Mouse (Mus musculus): ENCODE data around the gene Iqcd. TPM values are rescaled to one million over a fixed set of nuclear protein-coding genes. Genes with fewer than 3 reads are reported as not detected.
A peak's percentile ranks its signal among the peaks of the same experiment; 100 is the strongest.

Iqcd gene
- total RNA-seq (2021), result under 1 TPM in 1 of 2 experiments, not detected in 1; 0.13 TPM
- long read RNA-seq, experiment 1, result 0 reads
- long read RNA-seq, experiment 2, result 0 reads

- intact Hi-C loops (cut with DNase I; ENCODE audit: low total_unique reads), result no loop called here
Observed at GRCm38 (mm10) chr5:120588569-120589094, at the start of gene Iqcd, which contains the start of gene Tpcn1. Gene Iqcd (plus strand): TSS chr5:120589016. Gene Tpcn1 (minus strand): TSS chr5:120588673.

GRCm38 (mm10) chr5:120548236-120548850 lies 40.5 kb upstream of the Iqcd start:
- DNase-seq, result no peak
- intact Hi-C loops (cut with DNase I; ENCODE audit: low total_unique reads), result no loop called here

More at GRCm38 (mm10) chr5:120588569-120589094, at the start of gene Iqcd, which contains the start of gene Tpcn1:
- DNase-seq, result peak; percentile 100

- intact Hi-C loops (cut with DNase I; ENCODE audit: low total_unique reads), result no loop called here
- no peak for DNase-seq
Observed at GRCm38 (mm10) chr5:120550137-120550536, 38.7 kb upstream of the Iqcd start.

GRCm38 (mm10) chr5:120550673-120551072 lies 38.1 kb upstream of the Iqcd start:
- no peak for DNase-seq
- intact Hi-C loops (cut with DNase I; ENCODE audit: low total_unique reads), result no loop called here

GRCm38 (mm10) chr5:120555871-120556270 lies 32.9 kb upstream of the Iqcd start:
- no peak for DNase-seq
- intact Hi-C loops (cut with DNase I; ENCODE audit: low total_unique reads), result loop anchor here (5.0 kb wide), 2 partner anchors 34 to 46 kb away; no protein-coding TSS in a partner anchor

GRCm38 (mm10) chr5:120558041-120558440 lies 30.8 kb upstream of the Iqcd start:
- DNase-seq, result no peak
- intact Hi-C loops (cut with DNase I; ENCODE audit: low total_unique reads), result loop anchor here (2.0 to 5.0 kb wide), 3 partner anchors 19 to 44 kb away; no protein-coding TSS in a partner anchor

- peak; percentile 41 for DNase-seq
- intact Hi-C loops (cut with DNase I; ENCODE audit: low total_unique reads), result loop anchor here (2.0 to 5.0 kb wide), 3 partner anchors 20 to 44 kb away; no protein-coding TSS in a partner anchor
Observed at GRCm38 (mm10) chr5:120558762-120559161, 30.1 kb upstream of the Iqcd start.

- no peak for DNase-seq
- intact Hi-C loops (cut with DNase I; ENCODE audit: low total_unique reads), result no loop called here
Observed at GRCm38 (mm10) chr5:120560129-120560615, 28.6 kb upstream of the Iqcd start.

GRCm38 (mm10) chr5:120560616-120561311 lies 28.1 kb upstream of the Iqcd start:
- intact Hi-C loops (cut with DNase I; ENCODE audit: low total_unique reads), result no loop called here
- peak; percentile 91 for DNase-seq

- DNase-seq, result peak; percentile 89
- intact Hi-C loops (cut with DNase I; ENCODE audit: low total_unique reads), result no loop called here
Observed at GRCm38 (mm10) chr5:120562956-120563913, 25.6 kb upstream of the Iqcd start.

GRCm38 (mm10) chr5:120563914-120564311 lies 24.9 kb upstream of the Iqcd start:
- DNase-seq, result no peak
- intact Hi-C loops (cut with DNase I; ENCODE audit: low total_unique reads), result no loop called here

GRCm38 (mm10) chr5:120565171-120565905 lies 23.5 kb upstream of the Iqcd start:
- DNase-seq, result no peak

GRCm38 (mm10) chr5:120566101-120566500 lies 22.7 kb upstream of the Iqcd start:
- intact Hi-C loops (cut with DNase I; ENCODE audit: low total_unique reads), result no loop called here
- DNase-seq, result no peak

More at GRCm38 (mm10) chr5:120565171-120565905, 23.5 kb upstream of the Iqcd start:
- intact Hi-C loops (cut with DNase I; ENCODE audit: low total_unique reads), result no loop called here

GRCm38 (mm10) chr5:120566681-120567252 lies 22.0 kb upstream of the Iqcd start:
- intact Hi-C loops (cut with DNase I; ENCODE audit: low total_unique reads), result no loop called here
- no peak for DNase-seq

GRCm38 (mm10) chr5:120567253-120567701 lies 21.5 kb upstream of the Iqcd start:
- DNase-seq, result peak; percentile 86
- intact Hi-C loops (cut with DNase I; ENCODE audit: low total_unique reads), result no loop called here

- intact Hi-C loops (cut with DNase I; ENCODE audit: low total_unique reads), result no loop called here
- DNase-seq, result no peak
Observed at GRCm38 (mm10) chr5:120567761-120568211, 21.0 kb upstream of the Iqcd start.

GRCm38 (mm10) chr5:120568336-120568768 lies 20.5 kb upstream of the Iqcd start:
- intact Hi-C loops (cut with DNase I; ENCODE audit: low total_unique reads), result no loop called here
- peak; percentile 58 for DNase-seq

GRCm38 (mm10) chr5:120568964-120569363 lies 19.9 kb upstream of the Iqcd start:
- no peak for DNase-seq

More at GRCm38 (mm10) chr5:120568964-120569363, 19.9 kb upstream of the Iqcd start:
- intact Hi-C loops (cut with DNase I; ENCODE audit: low total_unique reads), result no loop called here
